ENCODE assay signal across 8 mouse cellular contexts in genomic region chr5:30587681-30588300, GRCm38 (mm10). TPM values are rescaled to one million over a fixed set of nuclear protein-coding genes. Genes with fewer than 3 reads are reported as not detected.
DNase-seq lines count a peak whose midpoint lies in the region; ATAC-seq lines count a peak whose summit lies in the region.

TSS of gene Kcnk3 (plus strand) at chr5:30588170.

- no peaks in the 10 kb centered on the region for H3K36me3 ChIP-seq in forebrain, embryonic 15.5 days

- ATAC-seq in forebrain, embryonic 15.5 days (replicated peaks): peak; percentile 69
- no peak for ATAC-seq in activated CD4-positive, CD25-positive, alpha-beta regulatory T cell, adult 4 months

- H3K4me3 ChIP-seq in forebrain, embryonic 15.5 days: peak within 1 kb of the TSS; percentile 69

- peaks cover 18% of the 10 kb centered on the region for H3K4me1 ChIP-seq in forebrain, embryonic 15.5 days

- no peaks in the 10 kb centered on the region for H3K9me3 ChIP-seq in forebrain, embryonic 15.5 days

- peak within 1 kb of the TSS; percentile 95 for H3K4me2 ChIP-seq in forebrain, embryonic 15.5 days (replicated peaks)

- H3K27ac ChIP-seq in forebrain, embryonic 15.5 days (replicated peaks): peak within 1 kb of the TSS; percentile 74

- peak within 1 kb of the TSS; percentile 72 for H3K9ac ChIP-seq in forebrain, embryonic 15.5 days (replicated peaks)

- WGBS in forebrain, embryonic 15.5 days: under 1% methylated on average over 36 of the region's 54 CpGs

- peak; percentile 25 for DNase-seq in R1 (ENCODE audit: low read depth, low spot score)
- DNase-seq in c-Kit-positive CD71-positive TER-119-negative erythroid progenitor cells, embryonic 14.5 days (ENCODE audit: low read depth): peak; percentile 10
- DNase-seq in heart, postnatal 4 days: peak; percentile 90
- DNase-seq in layer of hippocampus, postnatal 25 days (ENCODE audit: extremely low spot score in 1 of 2, low spot score in 1 of 2): peak; percentile 32 to 37
- DNase-seq in lung, postnatal 36 days: peak; percentile 66
- peak; percentile 20 to 78 for DNase-seq in spleen, postnatal 10 days (ENCODE audit: low spot score in 2 of 2)

- peaks cover 31% of the 10 kb centered on the region for H3K27me3 ChIP-seq in forebrain, embryonic 15.5 days

RNA-seq across cellular contexts. Expression of gene Kcnk3, which starts in this region (rescaled TPM):
- 2.3 and 3.1 TPM in 2 replicates for polyA plus RNA-seq in forebrain, embryonic 15.5 days (2015; fragmentation: Nextera tagmentation; extraction: Ambion mirVana)
- total RNA-seq in heart, postnatal 4 days (2021): 100 to 1,000 TPM; 145 TPM
- 10 to 100 TPM in 1 of 2 experiments, 1 to 10 TPM in 1; 9.3 to 11.1 TPM for total RNA-seq in layer of hippocampus, postnatal 25 days (2021)
- not detected for polyA plus RNA-seq in activated CD4-positive, CD25-positive, alpha-beta regulatory T cell, adult 4 months (2017; shearing (Covaris generic))

Comparison
In these comparisons a context has a peak if more than half of its experiments do, and no peak if none do; other contexts are left out.
1. RNA of gene Kcnk3 (total RNA-seq): 145 TPM in heart, postnatal 4 days; 9.3 to 11.1 TPM in layer of hippocampus, postnatal 25 days; every median in the first group is over 10 times any median in the second.
2. DNase-seq: peak in every context shown above with its lines; median percentile 90 in heart, postnatal 4 days; 66 in lung, postnatal 36 days; 49 in spleen, postnatal 10 days; 34 in layer of hippocampus, postnatal 25 days; 25 in R1; 10 in c-Kit-positive CD71-positive TER-119-negative erythroid progenitor cells, embryonic 14.5 days.